ENCODE assay signal across 27 mouse cellular contexts in genomic region chr3:102345291-102345690, GRCm38 (mm10).
DNase-seq lines count a peak whose midpoint lies in the region; ATAC-seq lines count a peak whose summit lies in the region.
"Had no signal": no experiment of that assay in that cellular context is flagged by ENCODE, and none has a peak within 500 bp of the region (broad histone marks: within the 10 kb centered on the region; RNA-seq: fewer than 3 reads in every experiment).

No protein-coding gene starts in this region.

- ATAC-seq in intestine, embryonic 14.5 days (replicated peaks; ENCODE audit: low FRiP score, low TSS enrichment, low read depth) = no peak
- ATAC-seq in intestine, embryonic 15.5 days = no peak
- ATAC-seq: activated CD4-positive, CD25-positive, alpha-beta regulatory T cell, adult 4 months; forebrain, embryonic 16.5 days; hindbrain, postnatal 0 days; intestine, postnatal 0 days; liver, embryonic 12.5 days; midbrain, embryonic 16.5 days had no signal

- peak; percentile 33 for DNase-seq in intestine, embryonic 14.5 days (ENCODE audit: low spot score)
- DNase-seq in kidney, postnatal 25 days = peak; percentile 35 to 42
- no peak for DNase-seq in kidney, adult 18-20 months
- DNase-seq in ovary, postnatal 36 days (ENCODE audit: low spot score) = peak; percentile 16
- DNase-seq in ovary, postnatal 14 days (ENCODE audit: low spot score) = no peak
- DNase-seq in gastrocnemius, postnatal 14 days = no peak
- DNase-seq: adrenal gland, adult 8-10 months; B cell, adult 2 months; cerebellum, adult 11 months; cerebellum, adult 9-10 months; gastrocnemius, adult 2 months; lung, adult 18-20 months; lung, postnatal 10 days; thymus, postnatal 4 days had no signal

- no peaks in the 10 kb centered on the region for H3K4me1 ChIP-seq in intestine, embryonic 14.5 days (replicated peaks; ENCODE audit: control insufficient read depth, insufficient read depth, low read length)
- no peaks in the 10 kb centered on the region for H3K4me1 ChIP-seq in intestine, embryonic 15.5 days (replicated peaks)
- H3K4me1 ChIP-seq: liver, embryonic 12.5 days had no signal

- H3K9ac ChIP-seq in intestine, embryonic 14.5 days (ENCODE audit: low read length) = no peak overlapping the region
- no peak overlapping the region for H3K9ac ChIP-seq in intestine, embryonic 15.5 days
- H3K9ac ChIP-seq: embryonic facial prominence, embryonic 13.5 days; heart, embryonic 15.5 days; hindbrain, embryonic 12.5 days; limb, embryonic 13.5 days; liver, embryonic 12.5 days had no signal

- no peak overlapping the region for H3K4me2 ChIP-seq in intestine, embryonic 14.5 days (ENCODE audit: low read length)
- H3K4me2 ChIP-seq in intestine, embryonic 15.5 days (replicated peaks) = no peak overlapping the region
- H3K4me2 ChIP-seq: embryonic facial prominence, embryonic 13.5 days; heart, embryonic 15.5 days; hindbrain, embryonic 12.5 days; limb, embryonic 13.5 days; liver, embryonic 12.5 days had no signal

- no peak overlapping the region for H3K4me3 ChIP-seq in intestine, embryonic 14.5 days (ENCODE audit: low read depth, low read length)
- H3K4me3 ChIP-seq in intestine, embryonic 15.5 days (replicated peaks) = no peak overlapping the region
- H3K4me3 ChIP-seq: embryonic facial prominence, embryonic 13.5 days; forebrain, embryonic 10.5 days; gastrocnemius, adult 2 months; heart, embryonic 15.5 days; hindbrain, embryonic 12.5 days; limb, embryonic 13.5 days; liver, embryonic 12.5 days had no signal

- intact Hi-C loops in gastrocnemius, postnatal 14 days (cut with DNase I; ENCODE audit: low total_unique reads) = no loop called here

- H3K9me3 ChIP-seq in intestine, embryonic 14.5 days (ENCODE audit: control insufficient read depth, low read length) = no peaks in the 10 kb centered on the region
- no peaks in the 10 kb centered on the region for H3K9me3 ChIP-seq in intestine, embryonic 15.5 days
- H3K9me3 ChIP-seq: embryonic facial prominence, embryonic 13.5 days; forebrain, embryonic 10.5 days; heart, embryonic 15.5 days; hindbrain, embryonic 12.5 days; limb, embryonic 13.5 days; liver, embryonic 12.5 days had no signal

- H3K27ac ChIP-seq in intestine, embryonic 14.5 days (ENCODE audit: low read depth) = no peak overlapping the region
- no peak overlapping the region for H3K27ac ChIP-seq in intestine, embryonic 15.5 days
- H3K27ac ChIP-seq: embryonic facial prominence, embryonic 13.5 days; forebrain, embryonic 10.5 days; gastrocnemius, adult 2 months; heart, embryonic 15.5 days; hindbrain, embryonic 12.5 days; hindbrain, postnatal 0 days; limb, embryonic 13.5 days; liver, embryonic 12.5 days; stomach, postnatal 0 days had no signal

- no peaks in the 10 kb centered on the region for H3K27me3 ChIP-seq in intestine, embryonic 14.5 days (replicated peaks; ENCODE audit: control insufficient read depth, insufficient read depth, low read length)
- no peaks in the 10 kb centered on the region for H3K27me3 ChIP-seq in intestine, embryonic 15.5 days (replicated peaks)
- H3K27me3 ChIP-seq: embryonic facial prominence, embryonic 13.5 days; heart, embryonic 15.5 days; limb, embryonic 13.5 days; liver, embryonic 12.5 days had no signal

- H3K36me3 ChIP-seq in intestine, embryonic 14.5 days (ENCODE audit: control insufficient read depth, insufficient read depth, low read length) = no peaks in the 10 kb centered on the region
- H3K36me3 ChIP-seq in intestine, embryonic 15.5 days = no peaks in the 10 kb centered on the region
- H3K36me3 ChIP-seq: embryonic facial prominence, embryonic 13.5 days; forebrain, embryonic 10.5 days; heart, embryonic 15.5 days; hindbrain, embryonic 12.5 days; limb, embryonic 13.5 days; liver, embryonic 12.5 days had no signal

- WGBS in intestine, embryonic 14.5 days = 52% methylated on average over 5 of the region's 5 CpGs
- WGBS in intestine, embryonic 15.5 days = 51% methylated on average over 5 of the region's 5 CpGs

Comparison
In these comparisons a context has a peak if more than half of its experiments do, and no peak if none do; other contexts are left out.
1. DNase-seq: peak in intestine, embryonic 14.5 days (single experiment), kidney, postnatal 25 days (2 of 2) and ovary, postnatal 36 days (single experiment); none in kidney, adult 18-20 months (single experiment), ovary, postnatal 14 days (single experiment) and gastrocnemius, postnatal 14 days (single experiment).